Mouse (Mus musculus) testis, adult 2 months (tissue): Measurements from ENCODE around the gene Gabpa. TPM values are rescaled to one million over a fixed set of nuclear protein-coding genes. Genes with fewer than 3 reads are reported as not detected.

Experiments
- H3K27ac ChIP-seq: fragments of 200-500 bp; 2 replicates; pipeline ENCODE4 v1.5.1; 2012; ENCODE audit warnings: low read depth, low read length; ENCODE audit not compliant: control insufficient read depth, insufficient read depth
- H3K27me3 ChIP-seq: fragments of 200-500 bp; 2 replicates; pipeline ENCODE4 v1.6.1; 2012; ENCODE audit warnings: mild to moderate bottlenecking, low read length, moderate library complexity; ENCODE audit not compliant: control insufficient read depth, insufficient read depth
- H3K36me3 ChIP-seq: fragments of 200-500 bp; 2 replicates; pipeline ENCODE4 v1.6.1; 2012; ENCODE audit warnings: mild to moderate bottlenecking, low read length; ENCODE audit not compliant: control insufficient read depth, insufficient read depth
- H3K4me1 ChIP-seq: fragments of 200-500 bp; 2 replicates; pipeline ENCODE4 v1.6.1; 2012; ENCODE audit warnings: low read length; ENCODE audit not compliant: control insufficient read depth, insufficient read depth
- H3K4me3 ChIP-seq: fragments of 200-500 bp; 2 replicates; pipeline ENCODE4 v1.5.1; 2012; ENCODE audit warnings: low read depth, mild to moderate bottlenecking, low read length, moderate library complexity, mixed read lengths; ENCODE audit not compliant: control insufficient read depth
- CTCF ChIP-seq: fragments of 200-500 bp; IDR thresholded peaks from 2 replicates; pipeline ENCODE4 v1.5.1; 2012; ENCODE audit warnings: low read depth, mild to moderate bottlenecking, inconsistent platforms, low read length, moderate library complexity; ENCODE audit not compliant: control insufficient read depth, insufficient read depth, insufficient replicate concordance
- POLR2A ChIP-seq: fragments of 200-500 bp; IDR thresholded peaks from 2 replicates; pipeline ENCODE4 v1.6.1; 2012; ENCODE audit warnings: low read depth, mild to moderate bottlenecking, inconsistent platforms, low read length, moderate library complexity; ENCODE audit not compliant: control insufficient read depth
- polyA plus RNA-seq: library from polyadenylated mRNA; depleted of rRNA; stranded (reverse); fragments of >200 nt; gene quantifications from 2 replicates; pipeline ENCODE4 v1.2.3, GENCODE M21; 2012; rRNA removed

The Gabpa gene
- polyA plus RNA-seq, 1 experiment = 7.6 TPM

DNA sequence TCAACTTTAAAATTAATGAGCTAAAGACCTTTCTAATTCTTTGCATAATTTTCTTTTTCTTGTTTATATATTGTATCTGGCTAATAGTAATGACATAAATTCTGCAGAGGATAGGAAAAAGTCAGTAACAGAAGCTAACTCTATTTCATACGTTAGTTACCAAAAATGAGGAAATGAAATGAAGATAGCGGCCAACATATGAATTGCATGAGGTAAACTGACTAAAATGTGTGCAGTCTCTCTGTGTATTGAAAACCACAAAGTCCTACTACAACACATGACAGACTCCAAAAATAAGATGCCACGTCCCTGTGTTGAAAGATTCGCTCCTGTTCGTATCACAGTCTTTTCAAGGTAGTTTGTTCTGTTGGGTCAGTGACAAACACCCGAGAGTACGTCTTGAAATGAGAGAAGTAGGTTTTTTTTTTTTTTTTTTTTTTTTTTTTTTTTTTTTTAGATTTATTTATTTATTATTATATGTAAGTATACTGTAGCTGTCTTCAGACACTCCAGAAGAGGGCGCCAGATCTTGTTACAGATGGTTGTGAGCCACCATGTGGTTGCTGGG is 47.1 kb downstream of the Gabpa start:
- Histone ChIP-seq H3K27ac (no peak overlapping the region), H3K4me3 (no peak overlapping the region), H3K36me3 (no peaks in the 10 kb centered on the region), H3K4me1 (peaks cover 2% of the 10 kb centered on the region; the same call in 1 of the 2 replicates), H3K27me3 (no peaks in the 10 kb centered on the region)
- no peak for TF ChIP-seq POLR2A
- no peak for TF ChIP-seq CTCF

DNA sequence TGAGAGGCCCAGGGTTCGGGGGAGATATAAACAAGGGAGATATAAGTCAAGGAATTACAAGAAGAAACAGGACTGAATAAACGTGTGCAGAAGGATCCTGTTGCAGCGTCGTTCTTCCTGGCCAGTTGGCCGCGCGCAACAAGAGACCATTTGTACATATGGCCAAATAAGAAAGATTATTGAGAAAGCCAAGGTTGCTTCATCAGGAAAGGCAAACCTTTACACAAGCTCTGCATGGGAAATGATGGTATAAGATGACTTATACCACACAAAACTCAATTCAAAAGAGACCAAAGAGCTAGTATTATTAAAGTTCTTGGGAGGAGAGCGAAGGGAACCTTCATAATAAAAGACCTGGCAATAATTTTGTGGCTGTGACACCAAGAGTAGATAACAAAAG is 49.8 kb downstream of the Gabpa start:
- Histone ChIP-seq H3K4me1 (no peaks in the 10 kb centered on the region), H3K36me3 (no peaks in the 10 kb centered on the region), H3K27ac (no peak overlapping the region), H3K27me3 (no peaks in the 10 kb centered on the region), H3K4me3 (no peak overlapping the region)
- TF ChIP-seq CTCF = no peak
- no peak for TF ChIP-seq POLR2A

DNA sequence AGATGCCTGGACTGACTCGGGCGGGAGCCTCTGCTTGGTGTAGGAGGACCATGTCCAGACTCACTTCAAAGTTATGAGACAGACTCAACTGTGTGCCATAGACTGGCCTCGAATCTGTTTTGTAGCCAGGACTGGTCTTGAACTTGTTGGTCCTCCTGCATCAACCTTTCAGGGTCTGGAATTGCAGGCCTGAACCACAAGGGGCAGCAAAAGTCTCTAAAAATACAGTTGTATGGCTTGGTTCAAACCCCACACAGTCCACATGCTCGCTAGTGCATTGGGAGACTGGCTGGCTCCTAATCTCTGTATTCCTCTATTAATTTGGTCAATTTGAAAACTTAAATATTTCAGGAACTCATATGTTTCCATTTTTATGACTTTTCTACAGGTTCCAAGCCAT is 68.3 kb downstream of the Gabpa start:
- Histone ChIP-seq H3K4me1 (no peaks in the 10 kb centered on the region), H3K36me3 (no peaks in the 10 kb centered on the region), H3K4me3 (no peak overlapping the region), H3K27ac (no peak overlapping the region), H3K27me3 (no peaks in the 10 kb centered on the region)
- TF ChIP-seq POLR2A = no peak
- no peak for TF ChIP-seq CTCF

DNA sequence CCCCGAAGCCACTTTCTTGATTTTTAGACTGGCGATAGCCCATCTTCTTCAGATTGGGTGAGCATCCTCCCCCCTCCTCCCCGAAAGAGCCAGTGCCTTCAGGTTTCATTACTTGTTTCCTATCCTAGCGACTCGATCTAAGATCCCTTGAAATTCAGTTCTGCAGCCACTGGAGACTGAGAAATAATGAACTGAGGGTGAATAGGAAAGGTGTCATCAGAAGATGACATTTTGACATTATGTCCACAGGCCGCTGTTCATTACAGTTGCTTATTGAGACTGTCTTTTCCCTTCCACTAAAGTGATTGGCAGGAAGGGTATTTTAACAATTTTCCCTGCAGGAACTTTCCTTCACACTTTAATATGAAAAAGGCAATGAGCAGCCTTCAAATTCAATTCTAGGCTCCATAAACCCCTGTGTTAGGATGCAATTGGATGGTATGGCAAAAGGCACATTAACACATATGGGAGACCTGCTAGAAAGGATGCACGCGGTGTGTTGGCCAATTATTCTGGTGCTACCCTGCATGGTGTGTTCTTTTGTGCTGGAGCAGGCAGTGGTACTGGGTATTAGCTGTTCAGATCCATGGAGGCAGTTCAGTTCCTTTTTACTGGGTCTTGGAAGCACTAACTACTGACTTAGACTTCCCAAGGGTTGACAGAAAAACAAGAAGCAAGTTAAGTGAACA is 76.9 kb downstream of the Gabpa start:
- H3K27me3 ChIP-seq = no peaks in the 10 kb centered on the region
- H3K4me1 ChIP-seq = no peaks in the 10 kb centered on the region
- no peaks in the 10 kb centered on the region for H3K36me3 ChIP-seq

More for the DNA sequence above, 76.9 kb downstream of the Gabpa start:
- Histone ChIP-seq H3K27ac (no peak overlapping the region), H3K4me3 (no peak overlapping the region)
- TF ChIP-seq POLR2A (no peak), CTCF (no peak)

Other genes starting within 250 kb of the Gabpa start
- 54.7 and 55.8 TPM in 2 replicates for gene Mrpl39, start 99.2 kb upstream of the Gabpa start, polyA plus RNA-seq
- 9.6 and 11.9 TPM in 2 replicates for gene Jam2, start 60.8 kb upstream of the Gabpa start, polyA plus RNA-seq
- gene Atp5j, start 700 bp downstream of the Gabpa start, polyA plus RNA-seq = 217 TPM in 2 replicates